Mouse (Mus musculus) layer of hippocampus, adult 9-10 months (tissue): ENCODE measurements around the gene Cdc25a.

ENCODE experiments used
- DNase-seq: peaks from one replicate; pipeline ENCODE4 v3.0.0; 2022; ENCODE audit warnings: low spot score

Cdc25a gene

DNA sequence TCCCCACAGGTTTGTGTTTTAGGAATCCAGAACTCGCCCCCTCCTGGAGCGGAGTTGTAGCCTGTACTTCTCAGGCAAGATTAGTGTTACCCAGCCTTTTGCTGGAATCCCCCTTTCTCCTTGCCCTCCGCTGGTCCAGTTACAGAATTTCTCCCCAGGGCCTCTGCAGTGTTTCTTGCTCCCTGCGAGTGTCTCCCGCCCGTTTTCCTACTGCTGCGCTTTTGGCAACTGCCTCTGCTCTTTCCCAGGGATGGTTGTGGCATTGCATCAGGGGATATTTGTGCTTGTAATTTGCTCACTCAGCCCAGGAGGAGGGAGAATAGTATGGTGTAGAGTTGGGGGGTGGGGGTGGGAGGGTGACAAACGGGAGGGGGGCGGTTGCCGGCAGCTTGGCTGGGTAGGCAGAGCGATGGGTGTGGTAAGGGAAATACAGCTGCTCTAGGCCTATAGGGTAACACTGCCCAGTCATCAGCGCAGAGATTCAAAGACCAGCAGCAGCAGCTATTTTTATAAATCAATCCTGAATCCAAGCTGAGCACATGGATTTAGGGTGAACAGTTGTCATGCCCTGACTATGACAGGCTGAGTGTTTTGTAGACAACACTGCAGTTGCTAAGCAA is 57.5 kb downstream of the Cdc25a start:
- no peak for DNase-seq

GRCm38 (mm10) chr9:109939401-109939800 is 64.0 kb downstream of the Cdc25a start:
- no peak for DNase-seq

- DNase-seq: no peak
These were observed 67.4 kb downstream of the Cdc25a start for GRCm38 (mm10) chr9:109942796-109943195.
